Mouse (Mus musculus) forebrain, embryonic 13.5 days (tissue): ENCODE results near the gene Gm28372. TPM values are rescaled to one million over a fixed set of nuclear protein-coding genes. Genes with fewer than 3 reads are reported as not detected.
A peak's percentile ranks its signal among the peaks of the same experiment; 100 is the strongest.

Experiments used
- ATAC-seq: fragments of 200-750 bp; cut with Nextera tagmentation; 2 replicates; pipeline ENCODE4 v1.8.0; 2017
- H3K27ac ChIP-seq: fragments of 300-500 bp; sonication (generic); 2 replicates; pipeline ENCODE4 v1.5.1; 2015; ENCODE audit warnings: inconsistent platforms, mild to moderate bottlenecking, moderate library complexity
- H3K27me3 ChIP-seq: fragments of 300-500 bp; sonication (generic); 2 replicates; pipeline ENCODE4 v1.6.1; 2015; ENCODE audit warnings: mild to moderate bottlenecking, inconsistent platforms
- H3K36me3 ChIP-seq: fragments of 300-500 bp; sonication (generic); 2 replicates; pipeline ENCODE4 v1.6.1; 2015; ENCODE audit warnings: mild to moderate bottlenecking, inconsistent platforms; ENCODE audit not compliant: poor library complexity, severe bottlenecking
- H3K4me1 ChIP-seq: fragments of 300-500 bp; sonication (generic); 2 replicates; pipeline ENCODE4 v1.6.1; 2015; ENCODE audit warnings: inconsistent platforms
- H3K4me2 ChIP-seq: fragments of 300-500 bp; sonication (generic); 2 replicates; pipeline ENCODE4 v1.6.1; 2015; ENCODE audit warnings: inconsistent platforms, mild to moderate bottlenecking, moderate library complexity
- H3K4me3 ChIP-seq: fragments of 300-500 bp; sonication (generic); 2 replicates; pipeline ENCODE4 v1.5.1; 2015; ENCODE audit warnings: mild to moderate bottlenecking, inconsistent platforms
- H3K9ac ChIP-seq: fragments of 300-500 bp; sonication (generic); 2 replicates; pipeline ENCODE4 v1.6.1; 2015; ENCODE audit warnings: mild to moderate bottlenecking, inconsistent platforms
- H3K9me3 ChIP-seq: fragments of 300-500 bp; sonication (generic); replicated peaks from 2 replicates; pipeline ENCODE4 v1.6.1; 2016; ENCODE audit warnings: inconsistent platforms
- WGBS: fragments of 180-500 bp; shearing (Covaris S2); methylation state at CpG from one replicate; pipeline ENCODE4 v1.1.7; 2015; 5-methylcytosine and 5-hydroxymethylcytosine counted together
- polyA plus RNA-seq: library from polyadenylated mRNA; unstranded; fragments of >200 nt; fragmentation: Nextera tagmentation; extraction: Ambion mirVana; gene quantifications from 2 replicates; pipeline ENCODE4 v1.2.1, GENCODE M21; 2015

Gm28372 gene
- polyA plus RNA-seq, 1 experiment from 2014 or later, result 0.09 TPM

DNA sequence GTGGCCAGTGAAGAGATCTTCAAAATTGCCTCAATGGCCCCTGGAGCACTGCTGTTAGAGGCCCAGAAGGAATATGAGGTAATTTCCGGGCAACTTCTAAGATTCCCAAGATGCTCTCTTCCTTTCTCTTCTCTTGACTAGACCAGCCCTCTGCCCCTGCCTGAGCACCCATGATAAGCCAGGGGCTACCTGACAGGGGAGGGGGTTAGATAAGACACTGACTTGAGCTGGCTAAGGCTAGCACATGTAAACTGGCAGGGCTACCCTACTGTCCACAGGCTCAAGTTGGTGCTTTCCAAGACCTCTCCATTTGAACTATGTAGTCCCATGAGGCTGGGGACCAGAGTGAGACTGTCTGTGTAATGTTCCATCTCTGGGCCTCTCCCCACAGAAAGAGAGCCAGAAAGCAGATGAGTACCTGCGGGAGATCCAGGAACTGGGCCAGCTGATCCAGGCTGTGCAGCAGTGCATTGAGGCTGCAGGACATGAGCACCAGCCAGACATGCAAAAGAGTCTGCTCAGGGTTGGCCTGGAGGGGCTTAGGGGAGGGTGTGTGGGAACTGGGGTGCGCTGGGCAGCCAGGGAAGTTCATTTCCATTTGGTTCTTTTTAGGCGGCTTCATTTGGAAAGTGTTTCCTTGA, 34.9 kb downstream of the Gm28372 start:
- Histone ChIP-seq H3K4me2 (no peak overlapping the region), H3K4me1 (no peaks in the 10 kb centered on the region), H3K9me3 (no peaks in the 10 kb centered on the region), H3K9ac (no peak overlapping the region), H3K27ac (no peak overlapping the region), H3K36me3 (peaks cover 74% of the 10 kb centered on the region), H3K4me3 (no peak overlapping the region), H3K27me3 (no peaks in the 10 kb centered on the region)
- 89% methylated on average over 4 of the region's 4 CpGs for WGBS
- ATAC-seq, result no peak

DNA sequence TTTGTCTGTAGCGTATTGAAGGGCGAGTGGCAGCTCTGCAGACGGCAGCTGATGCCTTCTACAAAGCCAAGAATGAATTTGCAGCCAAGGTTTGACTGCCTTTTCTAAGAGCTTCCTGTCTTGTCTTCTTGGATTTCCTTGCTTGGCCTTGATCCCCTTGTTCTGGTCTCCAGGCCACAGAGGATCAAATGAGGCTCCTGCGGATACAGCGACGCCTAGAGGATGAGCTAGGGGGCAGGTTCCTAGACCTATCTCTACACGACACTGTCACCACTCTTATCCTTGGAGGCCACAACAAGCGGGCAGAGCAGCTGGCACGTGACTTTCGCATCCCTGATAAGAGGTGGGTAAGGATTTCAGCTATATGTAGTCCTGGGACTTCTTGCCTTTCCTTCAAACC, 37.1 kb downstream of the Gm28372 start:
- H3K4me3 ChIP-seq, result no peak overlapping the region
- no peaks in the 10 kb centered on the region for H3K4me1 ChIP-seq
- no peak overlapping the region for H3K9ac ChIP-seq
- peaks cover 83% of the 10 kb centered on the region for H3K36me3 ChIP-seq
- H3K27me3 ChIP-seq, result no peaks in the 10 kb centered on the region
- no peaks in the 10 kb centered on the region for H3K9me3 ChIP-seq
- ATAC-seq, result no peak
- no peak overlapping the region for H3K4me2 ChIP-seq
- no peak overlapping the region for H3K27ac ChIP-seq
- 87% methylated on average over 10 of the region's 10 CpGs for WGBS

- Histone ChIP-seq H3K9ac (no peak overlapping the region), H3K4me3 (no peak overlapping the region), H3K27ac (no peak overlapping the region), H3K9me3 (no peaks in the 10 kb centered on the region), H3K36me3 (peaks cover 25% of the 10 kb centered on the region), H3K4me2 (no peak overlapping the region), H3K4me1 (peaks cover 34% of the 10 kb centered on the region), H3K27me3 (peaks cover 10% of the 10 kb centered on the region)
- no peak for ATAC-seq
Measured at GRCm38 (mm10) chr2:130448449-130448848, 43.4 kb downstream of the Gm28372 start.

GRCm38 (mm10) chr2:130449021-130449793, 44.2 kb downstream of the Gm28372 start:
- no peak overlapping the region for H3K27ac ChIP-seq
- H3K9ac ChIP-seq, result peak overlapping the region; percentile 90
- H3K4me2 ChIP-seq, result peak overlapping the region; percentile 75
- H3K36me3 ChIP-seq, result peaks cover 17% of the 10 kb centered on the region
- 10% methylated on average over 17 of the region's 17 CpGs for WGBS
- peaks cover 10% of the 10 kb centered on the region for H3K27me3 ChIP-seq
- peak overlapping the region; percentile 67 for H3K4me3 ChIP-seq
- ATAC-seq, result peak; percentile 31; the same call in 1 of the 2 replicates
- H3K9me3 ChIP-seq, result no peaks in the 10 kb centered on the region
- peaks cover 37% of the 10 kb centered on the region for H3K4me1 ChIP-seq

DNA sequence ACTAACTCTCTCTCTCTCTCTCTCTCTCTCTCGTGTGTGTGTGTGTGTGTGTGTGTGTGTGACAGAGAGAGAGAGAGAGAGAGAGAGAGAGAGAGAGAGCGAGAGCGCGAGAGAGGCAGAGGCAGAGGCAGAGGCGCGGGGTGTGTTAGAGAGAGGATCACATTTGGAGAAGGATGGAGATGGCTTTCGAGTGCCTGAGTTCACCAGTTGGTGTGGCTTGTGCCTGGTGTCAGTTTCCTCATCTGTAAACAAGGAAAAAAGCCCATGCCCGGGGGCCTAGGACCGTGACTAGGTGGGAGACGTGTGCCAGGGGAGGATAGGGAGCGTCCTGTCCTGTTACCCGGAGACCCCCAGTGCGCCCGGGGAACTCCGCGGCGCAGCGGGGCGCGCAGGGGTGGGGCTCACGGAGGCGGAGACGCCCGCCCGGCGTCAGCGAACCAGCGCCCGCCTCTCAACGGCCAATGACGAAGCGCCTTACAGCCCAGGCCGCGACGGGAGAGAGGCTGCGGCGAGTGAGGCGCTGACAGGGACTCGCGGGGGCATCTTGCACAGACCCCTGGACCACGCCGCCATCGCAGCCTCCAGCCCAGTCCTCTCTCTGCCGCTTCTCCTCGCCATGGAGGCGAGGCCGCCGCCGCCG, 44.9 kb downstream of the Gm28372 start, which contains the start of gene Ptpra:
Gene Ptpra (plus strand): TSS at position 485 of the 640 bp plus-strand sequence.
- under 1% methylated on average over 41 of the region's 50 CpGs for WGBS
- Histone ChIP-seq H3K4me2 (peak within 1 kb of the TSS; percentile 75), H3K4me3 (peak within 1 kb of the TSS; percentile 67), H3K4me1 (peaks cover 44% of the 10 kb centered on the region), H3K9me3 (no peaks in the 10 kb centered on the region), H3K9ac (peak within 1 kb of the TSS; percentile 90), H3K27ac (peak within 1 kb of the TSS; percentile 84), H3K27me3 (peaks cover 10% of the 10 kb centered on the region), H3K36me3 (peaks cover 10% of the 10 kb centered on the region; the same call in 1 of the 2 replicates)
- ATAC-seq, result peak; percentile 98

GRCm38 (mm10) chr2:130450434-130450796, 45.4 kb downstream of the Gm28372 start:
- peak; percentile 88 for ATAC-seq
- H3K4me1 ChIP-seq, result peaks cover 47% of the 10 kb centered on the region
- peak overlapping the region; percentile 84 for H3K27ac ChIP-seq
- peaks cover 10% of the 10 kb centered on the region for H3K27me3 ChIP-seq
- H3K36me3 ChIP-seq, result peaks cover 7% of the 10 kb centered on the region; the same call in 1 of the 2 replicates
- peak overlapping the region; percentile 90 for H3K9ac ChIP-seq
- H3K4me2 ChIP-seq, result peak overlapping the region; percentile 75
- H3K4me3 ChIP-seq, result peak overlapping the region; percentile 67
- under 1% methylated on average over 45 of the region's 47 CpGs for WGBS
- no peaks in the 10 kb centered on the region for H3K9me3 ChIP-seq

- H3K4me2 ChIP-seq, result peak overlapping the region; percentile 75
- H3K9me3 ChIP-seq, result no peaks in the 10 kb centered on the region
- no peak for ATAC-seq
- H3K36me3 ChIP-seq, result no peaks in the 10 kb centered on the region
- no peak overlapping the region for H3K27ac ChIP-seq
- H3K27me3 ChIP-seq, result peaks cover 10% of the 10 kb centered on the region
- H3K4me1 ChIP-seq, result peaks cover 53% of the 10 kb centered on the region
- H3K9ac ChIP-seq, result peak overlapping the region; percentile 90
- 62% methylated on average over 14 of the region's 14 CpGs for WGBS
- H3K4me3 ChIP-seq, result peak overlapping the region; percentile 67
Measured at GRCm38 (mm10) chr2:130451086-130451726, 46.2 kb downstream of the Gm28372 start.

- ATAC-seq, result no peak
- H3K27ac ChIP-seq, result no peak overlapping the region
- peaks cover 10% of the 10 kb centered on the region for H3K27me3 ChIP-seq
- H3K36me3 ChIP-seq, result no peaks in the 10 kb centered on the region
- H3K4me1 ChIP-seq, result peaks cover 55% of the 10 kb centered on the region
- 75% methylated on average over 3 of the region's 3 CpGs for WGBS
- H3K9me3 ChIP-seq, result no peaks in the 10 kb centered on the region
- peak overlapping the region; percentile 75 for H3K4me2 ChIP-seq
- H3K9ac ChIP-seq, result peak overlapping the region; percentile 90
- peak overlapping the region; percentile 67 for H3K4me3 ChIP-seq
Measured at GRCm38 (mm10) chr2:130451727-130452090, 46.7 kb downstream of the Gm28372 start.

- Histone ChIP-seq H3K27ac (no peak overlapping the region), H3K4me2 (no peak overlapping the region; the same call in 1 of the 2 replicates), H3K9me3 (no peaks in the 10 kb centered on the region), H3K36me3 (no peaks in the 10 kb centered on the region), H3K9ac (peak overlapping the region; percentile 90; the same call in 1 of the 2 replicates), H3K4me1 (peaks cover 55% of the 10 kb centered on the region), H3K4me3 (0 out of 2 replicates have a peak overlapping the region, but pooled peaks have one; percentile 67), H3K27me3 (peaks cover 10% of the 10 kb centered on the region)
- WGBS, result 60% methylated on average over 2 of the region's 2 CpGs
- ATAC-seq, result no peak
Measured at GRCm38 (mm10) chr2:130452266-130452665, 47.2 kb downstream of the Gm28372 start.

- H3K27ac ChIP-seq, result no peak overlapping the region
- no peak overlapping the region for H3K9ac ChIP-seq
- no peaks in the 10 kb centered on the region for H3K36me3 ChIP-seq
- H3K4me2 ChIP-seq, result no peak overlapping the region
- no peak overlapping the region for H3K4me3 ChIP-seq
- ATAC-seq, result no peak
- no peaks in the 10 kb centered on the region for H3K9me3 ChIP-seq
- 65% methylated on average over 6 of the region's 6 CpGs for WGBS
- peaks cover 5% of the 10 kb centered on the region for H3K27me3 ChIP-seq
- H3K4me1 ChIP-seq, result peaks cover 55% of the 10 kb centered on the region
Measured at GRCm38 (mm10) chr2:130453421-130453820, 48.4 kb downstream of the Gm28372 start.

- Histone ChIP-seq H3K4me2 (no peak overlapping the region), H3K27ac (no peak overlapping the region), H3K4me3 (no peak overlapping the region), H3K9ac (no peak overlapping the region), H3K27me3 (no peaks in the 10 kb centered on the region), H3K9me3 (no peaks in the 10 kb centered on the region), H3K36me3 (no peaks in the 10 kb centered on the region), H3K4me1 (peaks cover 47% of the 10 kb centered on the region)
- ATAC-seq, result no peak
- 72% methylated on average over 6 of the region's 6 CpGs for WGBS
Measured at GRCm38 (mm10) chr2:130454748-130455370, 49.8 kb downstream of the Gm28372 start.
